Mouse (Mus musculus) MEL (cell line): ENCODE measurements around the gene Sim2. TPM values are rescaled to one million over a fixed set of nuclear protein-coding genes. Genes with fewer than 3 reads are reported as not detected.

ENCODE experiments used
- DNase-seq: peaks from one replicate; pipeline ENCODE4 v3.0.0; 2011; ENCODE audit warnings: low read depth, low spot score
- H3K27ac ChIP-seq: 2 replicates; pipeline ENCODE4 v1.5.1; 2012; ENCODE audit warnings: low read depth, mild to moderate bottlenecking, control low read depth, low read length, moderate library complexity; ENCODE audit not compliant: control insufficient read depth
- H3K27me3 ChIP-seq, 2 experiments: fragments of 150-350 bp in 1 of 2; sonication (generic) in 1 of 2; 2 replicates each; pipeline ENCODE4 v1.6.1; 2012; ENCODE audit warnings: low read length in 2 of 2, mild to moderate bottlenecking in 2 of 2, improper control_type of control experiment in 1 of 2, moderate library complexity in 1 of 2; ENCODE audit not compliant: insufficient read depth in 2 of 2, control insufficient read depth in 1 of 2
- H3K36me3 ChIP-seq, 2 experiments: 2 replicates each; pipeline ENCODE4 v1.6.1; 2012 to 2014; ENCODE audit warnings: low read length in 2 of 2, improper control_type of control experiment in 1 of 2, inconsistent platforms in 1 of 2, mild to moderate bottlenecking in 1 of 2; ENCODE audit not compliant: insufficient read depth in 2 of 2, control insufficient read depth in 1 of 2
- H3K4me1 ChIP-seq, 2 experiments: fragments of 150-350 bp in 1 of 2; sonication (generic) in 1 of 2; 2 replicates each; pipeline ENCODE4 v1.6.1; 2012; ENCODE audit warnings: low read length in 2 of 2, improper control_type of control experiment in 1 of 2, mild to moderate bottlenecking in 1 of 2; ENCODE audit not compliant: insufficient read depth in 2 of 2, control insufficient read depth in 1 of 2
- H3K4me3 ChIP-seq, 2 experiments: fragments of 150-350 bp in 1 of 2; sonication (generic) in 1 of 2; 2 replicates each; pipeline ENCODE4 v1.5.1; 2012; ENCODE audit warnings: low read depth in 2 of 2, low read length in 2 of 2, mild to moderate bottlenecking in 2 of 2, moderate library complexity in 2 of 2, control low read depth in 1 of 2, improper control_type of control experiment in 1 of 2; ENCODE audit not compliant: control insufficient read depth in 1 of 2, insufficient read depth in 1 of 2
- H3K79me2 ChIP-seq: 2 replicates; pipeline ENCODE4 v1.6.1; 2012; ENCODE audit warnings: mild to moderate bottlenecking, low read length, moderate library complexity; ENCODE audit not compliant: control insufficient read depth, poor library complexity, insufficient read depth
- H3K9ac ChIP-seq: 2 replicates; pipeline ENCODE4 v1.6.1; 2012; ENCODE audit warnings: low read depth, mild to moderate bottlenecking, control low read depth, low read length, moderate library complexity; ENCODE audit not compliant: control insufficient read depth, poor library complexity, severe bottlenecking
- H3K9me3 ChIP-seq: fragments of 150-350 bp; sonication (generic); replicated peaks from 2 replicates; pipeline ENCODE4 v1.6.1; 2012; ENCODE audit warnings: mild to moderate bottlenecking, low read length, improper control_type of control experiment, moderate library complexity; ENCODE audit not compliant: insufficient read depth
- BHLHE40 ChIP-seq: IDR thresholded peaks from 2 replicates; pipeline ENCODE4 v1.6.1; 2012; ENCODE audit warnings: low read depth, mild to moderate bottlenecking, inconsistent platforms, low read length, improper control_type of control experiment, borderline replicate concordance
- CHD2 ChIP-seq: IDR thresholded peaks from 2 replicates; pipeline ENCODE4 v1.6.1; 2011; ENCODE audit warnings: low read length, improper control_type of control experiment
- CTCF ChIP-seq, 3 experiments: IDR thresholded peaks in 2 of 3; conservative IDR thresholded peaks in 1 of 3; 2 replicates each; pipeline ENCODE4 v1.5.1; 2011 to 2012; ENCODE audit warnings: low read length in 3 of 3, low read depth in 2 of 3, mild to moderate bottlenecking in 2 of 3, improper control_type of control experiment in 1 of 3, inconsistent platforms in 1 of 3, mixed read lengths in 1 of 3, moderate library complexity in 1 of 3; ENCODE audit not compliant: control insufficient read depth in 1 of 3, insufficient read depth in 1 of 3, poor library complexity in 1 of 3, severe bottlenecking in 1 of 3
- ELF1 ChIP-seq: IDR thresholded peaks from 2 replicates; pipeline ENCODE4 v1.6.1; 2014; ENCODE audit warnings: low read depth, mild to moderate bottlenecking, inconsistent platforms, low read length, improper control_type of control experiment, moderate library complexity
- ETS1 ChIP-seq: IDR thresholded peaks from 2 replicates; pipeline ENCODE4 v1.6.1; 2012; ENCODE audit warnings: low read depth, mild to moderate bottlenecking, inconsistent platforms, low read length, improper control_type of control experiment, moderate library complexity
- KAT2A ChIP-seq: conservative IDR thresholded peaks from 2 replicates; pipeline ENCODE4 v1.6.1; 2012; ENCODE audit warnings: low read depth, low read length, improper control_type of control experiment, inconsistent platforms
- MAFK ChIP-seq: IDR thresholded peaks from 2 replicates; pipeline ENCODE4 v1.6.1; 2011; ENCODE audit warnings: low read depth, mild to moderate bottlenecking, low read length, improper control_type of control experiment, borderline replicate concordance
- MEF2A ChIP-seq: IDR thresholded peaks from 2 replicates; pipeline ENCODE4 v1.6.1; 2014; ENCODE audit warnings: low read depth, mild to moderate bottlenecking, inconsistent platforms, low read length, improper control_type of control experiment; ENCODE audit not compliant: poor library complexity, insufficient replicate concordance, severe bottlenecking; ENCODE audit errors: extremely low read depth
- MYC ChIP-seq: IDR thresholded peaks from 2 replicates; pipeline ENCODE4 v1.6.1; 2011; ENCODE audit warnings: low read depth, mild to moderate bottlenecking, low read length, improper control_type of control experiment, moderate library complexity
- NRF1 ChIP-seq: IDR thresholded peaks from 2 replicates; pipeline ENCODE4 v1.6.1; 2014; ENCODE audit warnings: low read depth, mild to moderate bottlenecking, inconsistent platforms, low read length, improper control_type of control experiment, moderate library complexity; ENCODE audit not compliant: poor library complexity, insufficient read depth, severe bottlenecking
- POLR2AphosphoS5 ChIP-seq: IDR thresholded peaks from 2 replicates; pipeline ENCODE4 v1.6.1; 2012; ENCODE audit warnings: low read depth, borderline replicate concordance, mild to moderate bottlenecking, inconsistent platforms, low read length, moderate library complexity, mixed read lengths
- USF1 ChIP-seq: IDR thresholded peaks from 2 replicates; pipeline ENCODE4 v1.6.1; 2014; ENCODE audit warnings: low read depth, mild to moderate bottlenecking, inconsistent platforms, low read length, improper control_type of control experiment, moderate library complexity
- ZMIZ1 ChIP-seq: IDR thresholded peaks from 2 replicates; pipeline ENCODE4 v1.6.1; 2012; ENCODE audit warnings: low read depth, mild to moderate bottlenecking, inconsistent platforms, low read length, improper control_type of control experiment, moderate library complexity
- polyA plus RNA-seq, 2 experiments: library from polyadenylated mRNA; stranded (reverse) in 1 of 2; unstranded in 1 of 2; fragments of >175 nt in 1 of 2; fragments of >200 nt in 1 of 2; gene quantifications; 2 replicates each; pipeline versions ENCODE4 v1.2.1 to v1.2.4; 2012; ENCODE audit warnings: low replicate concordance in 2 of 2, low read depth in 1 of 2; ENCODE audit not compliant: insufficient read length in 2 of 2, insufficient read depth in 1 of 2, missing spikeins in 1 of 2
- total RNA-seq: library from RNA; depleted of rRNA; stranded (reverse); fragments of 300-350 nt; gene quantifications from 2 replicates; pipeline ENCODE4 v1.2.3, GENCODE M21; 2012

Sim2 gene
- total and polyA plus RNA-seq, 3 experiments = not detected

GRCm38 (mm10) chr16:94095109-94095822 lies 10.5 kb downstream of the Sim2 start:
- Histone ChIP-seq H3K36me3 (no peaks in the 10 kb centered on the region), H3K9ac (no peak overlapping the region), H3K9me3 (no peaks in the 10 kb centered on the region), H3K79me2 (no peaks in the 10 kb centered on the region), H3K27me3 (no peaks in the 10 kb centered on the region), H3K4me1 (no peaks in the 10 kb centered on the region), H3K4me3 (no peak overlapping the region)
- DNase-seq = no peak
- TF ChIP-seq POLR2AphosphoS5 = no peak
- TF ChIP-seq NRF1 = no peak
- no peak for TF ChIP-seq ETS1
- TF ChIP-seq MEF2A = no peak
- TF ChIP-seq ELF1 = no peak
- no peak for TF ChIP-seq ZMIZ1
- no peak for TF ChIP-seq USF1
- no peak for TF ChIP-seq CHD2
- TF ChIP-seq, all 39 proteins: peak for 0
- H3K27ac ChIP-seq = no peak overlapping the region

- H3K27me3 ChIP-seq = no peaks in the 10 kb centered on the region
- DNase-seq = no peak
- TF ChIP-seq POLR2AphosphoS5 = no peak
- TF ChIP-seq MYC = no peak
- TF ChIP-seq CHD2 = no peak
- no peak for TF ChIP-seq CTCF (IDR thresholded peaks at IDR 0.05 in 2 of 3, conservative IDR thresholded peaks at IDR 0.05 in 1 of 3; ENCODE audit: control insufficient read depth in 1 of 3, insufficient read depth in 1 of 3, low read depth in 2 of 3, low read length in 3 of 3, poor library complexity in 1 of 3, severe bottlenecking in 1 of 3)
- TF ChIP-seq ZMIZ1 = no peak
- TF ChIP-seq, all 39 proteins: peak for 0
- no peaks in the 10 kb centered on the region for H3K79me2 ChIP-seq
- no peaks in the 10 kb centered on the region for H3K9me3 ChIP-seq
- H3K36me3 ChIP-seq = no peaks in the 10 kb centered on the region
- H3K9ac ChIP-seq = no peak overlapping the region
- no peak overlapping the region for H3K4me3 ChIP-seq
- H3K4me1 ChIP-seq = no peaks in the 10 kb centered on the region
- no peak overlapping the region for H3K27ac ChIP-seq
Observed at GRCm38 (mm10) chr16:94096479-94096878, 11.7 kb downstream of the Sim2 start.

DNA sequence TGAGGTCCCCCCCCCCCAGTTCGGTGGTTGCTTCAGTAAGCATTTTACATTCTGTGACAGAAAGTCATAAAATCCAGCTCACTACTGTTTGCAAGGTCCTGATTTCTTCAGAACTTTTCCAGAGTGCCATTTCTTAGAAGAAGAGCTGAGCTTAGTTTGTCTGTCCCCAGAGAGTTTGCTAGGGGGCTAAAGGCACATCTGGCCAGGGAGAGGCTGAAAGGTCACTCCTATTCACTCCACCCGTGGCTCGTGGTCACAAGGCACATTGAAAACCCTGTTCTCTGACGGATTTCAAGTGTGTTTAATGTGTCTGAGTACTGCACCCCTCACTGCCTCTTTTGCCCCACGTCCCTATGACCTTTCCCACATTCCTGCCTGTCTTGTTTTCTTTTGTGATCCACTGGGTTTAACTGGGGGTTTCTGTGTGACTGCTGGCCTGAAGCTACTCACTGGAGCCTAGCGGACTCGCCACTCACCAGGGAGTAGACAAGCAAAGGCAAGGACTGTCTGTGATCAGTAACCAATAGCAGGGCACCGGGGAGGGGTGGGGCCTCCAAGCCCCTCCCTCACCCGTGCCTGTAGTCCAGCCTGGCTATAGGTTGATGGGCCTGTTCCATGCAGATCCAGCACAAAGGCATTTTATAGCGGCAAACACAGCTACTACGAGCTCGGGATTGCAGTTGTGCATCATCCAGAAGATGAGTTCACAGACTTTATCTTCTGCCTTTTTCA lies 13.2 kb downstream of the Sim2 start:
- H3K4me1 ChIP-seq = no peaks in the 10 kb centered on the region
- peak overlapping the region; percentile 24; the same call in 1 of the 2 replicates for H3K9ac ChIP-seq
- no peaks in the 10 kb centered on the region; a peak in 1 of 4 replicates for H3K27me3 ChIP-seq
- no peak overlapping the region for H3K27ac ChIP-seq
- H3K4me3 ChIP-seq = peak overlapping the region; percentile 29 to 34; a peak in 2 of 4 replicates
- TF ChIP-seq BHLHE40 (peak; percentile 15; the same call in 1 of the 2 replicates), MAFK (no peak), KAT2A (no peak), CHD2 (no peak)
- no peaks in the 10 kb centered on the region for H3K36me3 ChIP-seq
- peak; percentile 70 for DNase-seq
- H3K79me2 ChIP-seq = no peaks in the 10 kb centered on the region
- H3K9me3 ChIP-seq = no peaks in the 10 kb centered on the region
